Mouse (Mus musculus) embryonic facial prominence, embryonic 13.5 days (tissue): ENCODE results near the gene Ak8. TPM values are rescaled to one million over a fixed set of nuclear protein-coding genes. Genes with fewer than 3 reads are reported as not detected.

Experiments
- ATAC-seq: fragments of 200-750 bp; cut with Nextera tagmentation; 2 replicates; pipeline ENCODE4 v1.8.0; 2017; ENCODE audit warnings: low read depth; ENCODE audit not compliant: insufficient number of reproducible peaks, insufficient read depth, low FRiP score, low TSS enrichment
- H3K27ac ChIP-seq: fragments of 300-500 bp; sonication (generic); 2 replicates; pipeline ENCODE4 v1.5.1; 2015; ENCODE audit warnings: moderate library complexity, mild to moderate bottlenecking, inconsistent platforms
- H3K27me3 ChIP-seq: fragments of 300-500 bp; sonication (generic); 2 replicates; pipeline ENCODE4 v1.6.1; 2015; ENCODE audit warnings: mild to moderate bottlenecking, inconsistent platforms
- H3K36me3 ChIP-seq: fragments of 300-500 bp; sonication (generic); 2 replicates; pipeline ENCODE4 v1.6.1; 2015; ENCODE audit warnings: mild to moderate bottlenecking, inconsistent platforms
- H3K4me1 ChIP-seq: fragments of 300-500 bp; sonication (generic); 2 replicates; pipeline ENCODE4 v1.6.1; 2015; ENCODE audit warnings: inconsistent platforms
- H3K4me2 ChIP-seq: fragments of 300-500 bp; sonication (generic); 2 replicates; pipeline ENCODE4 v1.6.1; 2015; ENCODE audit warnings: moderate library complexity, mild to moderate bottlenecking, inconsistent platforms
- H3K4me3 ChIP-seq: fragments of 300-500 bp; sonication (generic); 2 replicates; pipeline ENCODE4 v1.5.1; 2015; ENCODE audit warnings: mild to moderate bottlenecking, inconsistent platforms
- H3K9ac ChIP-seq: fragments of 300-500 bp; sonication (generic); 2 replicates; pipeline ENCODE4 v1.6.1; 2015; ENCODE audit warnings: mild to moderate bottlenecking, inconsistent platforms
- H3K9me3 ChIP-seq: fragments of 300-500 bp; sonication (generic); 2 replicates; pipeline ENCODE4 v1.6.1; 2016; ENCODE audit warnings: inconsistent platforms
- WGBS: fragments of 180-500 bp; shearing (Covaris S2); methylation state at CpG from one replicate; pipeline ENCODE4 v1.1.7; 2015; ENCODE audit warnings: mixed read lengths; 5-methylcytosine and 5-hydroxymethylcytosine counted together
- polyA plus RNA-seq: library from polyadenylated mRNA; unstranded; fragments of >200 nt; fragmentation: Nextera tagmentation; extraction: Ambion mirVana; gene quantifications from 2 replicates; pipeline ENCODE4 v1.2.1, GENCODE M21; 2015

Ak8 gene
- polyA plus RNA-seq, 1 experiment from 2014 or later: 0.90 TPM

GRCm38 (mm10) chr2:28798390-28798789 lies 98.4 kb downstream of the Ak8 start:
- H3K27ac ChIP-seq: no peak overlapping the region

GRCm38 (mm10) chr2:28799575-28799974 lies 99.6 kb downstream of the Ak8 start:
- Histone ChIP-seq H3K27ac (no peak overlapping the region), H3K4me1 (0 out of 2 replicates have a peak, but pooled peaks cover 9% of the 10 kb centered on the region)

More at GRCm38 (mm10) chr2:28798390-28798789, 98.4 kb downstream of the Ak8 start:
- H3K36me3 ChIP-seq: no peaks in the 10 kb centered on the region
- WGBS: 31% methylated on average over 3 of the region's 3 CpGs
- no peak overlapping the region for H3K4me2 ChIP-seq
- no peak for ATAC-seq
- H3K9me3 ChIP-seq: no peaks in the 10 kb centered on the region
- H3K4me3 ChIP-seq: no peak overlapping the region
- no peak overlapping the region for H3K9ac ChIP-seq
- H3K27me3 ChIP-seq: peaks cover 38% of the 10 kb centered on the region
- H3K4me1 ChIP-seq: 0 out of 2 replicates have a peak, but pooled peaks cover 9% of the 10 kb centered on the region

GRCm38 (mm10) chr2:28803406-28803805 lies 103.4 kb downstream of the Ak8 start:
- H3K9me3 ChIP-seq: no peaks in the 10 kb centered on the region
- H3K36me3 ChIP-seq: no peaks in the 10 kb centered on the region
- H3K4me3 ChIP-seq: no peak overlapping the region
- H3K9ac ChIP-seq: no peak overlapping the region
- no peaks in the 10 kb centered on the region for H3K4me1 ChIP-seq
- no peak overlapping the region for H3K4me2 ChIP-seq
- H3K27me3 ChIP-seq: peaks cover 23% of the 10 kb centered on the region
- 82% methylated on average over 7 of the region's 7 CpGs for WGBS
- H3K27ac ChIP-seq: no peak overlapping the region
- ATAC-seq: no peak

More at GRCm38 (mm10) chr2:28799575-28799974, 99.6 kb downstream of the Ak8 start:
- no peak for ATAC-seq
- no peaks in the 10 kb centered on the region for H3K36me3 ChIP-seq
- peaks cover 38% of the 10 kb centered on the region for H3K27me3 ChIP-seq
- no peaks in the 10 kb centered on the region for H3K9me3 ChIP-seq
- 41% methylated on average over 2 of the region's 2 CpGs for WGBS
- no peak overlapping the region for H3K4me2 ChIP-seq
- no peak overlapping the region for H3K9ac ChIP-seq
- H3K4me3 ChIP-seq: no peak overlapping the region

- no peaks in the 10 kb centered on the region for H3K36me3 ChIP-seq
- WGBS: 76% methylated on average over 6 of the region's 6 CpGs
- ATAC-seq: no peak
- H3K27me3 ChIP-seq: no peaks in the 10 kb centered on the region
- H3K4me2 ChIP-seq: no peak overlapping the region
- no peaks in the 10 kb centered on the region for H3K4me1 ChIP-seq
- no peak overlapping the region for H3K27ac ChIP-seq
- no peak overlapping the region for H3K9ac ChIP-seq
- no peaks in the 10 kb centered on the region for H3K9me3 ChIP-seq
- no peak overlapping the region for H3K4me3 ChIP-seq
Measured at GRCm38 (mm10) chr2:28808841-28809240, 108.9 kb downstream of the Ak8 start.

GRCm38 (mm10) chr2:28810260-28811013 lies 110.5 kb downstream of the Ak8 start:
- H3K27ac ChIP-seq: no peak overlapping the region
- no peak overlapping the region for H3K9ac ChIP-seq
- no peak; the same call in 1 of the 2 replicates for ATAC-seq
- WGBS: 35% methylated on average over 5 of the region's 5 CpGs
- H3K27me3 ChIP-seq: no peaks in the 10 kb centered on the region
- H3K4me2 ChIP-seq: no peak overlapping the region
- no peaks in the 10 kb centered on the region for H3K4me1 ChIP-seq
- H3K9me3 ChIP-seq: no peaks in the 10 kb centered on the region
- H3K4me3 ChIP-seq: no peak overlapping the region
- H3K36me3 ChIP-seq: no peaks in the 10 kb centered on the region

- no peak for ATAC-seq
- Histone ChIP-seq H3K27ac (no peak overlapping the region), H3K9ac (no peak overlapping the region), H3K4me2 (no peak overlapping the region), H3K27me3 (no peaks in the 10 kb centered on the region), H3K9me3 (no peaks in the 10 kb centered on the region), H3K4me3 (no peak overlapping the region), H3K36me3 (peaks cover 10% of the 10 kb centered on the region), H3K4me1 (no peaks in the 10 kb centered on the region)
- 75% methylated on average over 4 of the region's 4 CpGs for WGBS
Measured at GRCm38 (mm10) chr2:28818866-28819265, 118.9 kb downstream of the Ak8 start.

GRCm38 (mm10) chr2:28829265-28829664 lies 129.3 kb downstream of the Ak8 start:
- H3K36me3 ChIP-seq: peaks cover 93% of the 10 kb centered on the region
- no peak overlapping the region for H3K4me3 ChIP-seq
- H3K9me3 ChIP-seq: no peaks in the 10 kb centered on the region
- H3K4me1 ChIP-seq: no peaks in the 10 kb centered on the region
- no peak overlapping the region for H3K4me2 ChIP-seq
- no peaks in the 10 kb centered on the region for H3K27me3 ChIP-seq
- H3K9ac ChIP-seq: no peak overlapping the region
- 45% methylated on average over 4 of the region's 4 CpGs for WGBS
- ATAC-seq: no peak
- H3K27ac ChIP-seq: no peak overlapping the region

GRCm38 (mm10) chr2:28836181-28836940 lies 136.4 kb downstream of the Ak8 start:
- no peak overlapping the region for H3K4me2 ChIP-seq
- no peak overlapping the region for H3K9ac ChIP-seq
- ATAC-seq: no peak
- H3K4me1 ChIP-seq: peaks cover 18% of the 10 kb centered on the region
- H3K36me3 ChIP-seq: peaks cover 37% of the 10 kb centered on the region
- 73% methylated on average over 3 of the region's 3 CpGs for WGBS
- H3K27me3 ChIP-seq: no peaks in the 10 kb centered on the region
- H3K9me3 ChIP-seq: no peaks in the 10 kb centered on the region
- no peak overlapping the region for H3K4me3 ChIP-seq
- H3K27ac ChIP-seq: no peak overlapping the region

- under 1% methylated on average over 52 of the region's 53 CpGs for WGBS
- peak overlapping the region; percentile 86 for H3K27ac ChIP-seq
- peak; percentile 60; the same call in 1 of the 2 replicates for ATAC-seq
- peak overlapping the region; percentile 95 for H3K9ac ChIP-seq
- no peaks in the 10 kb centered on the region for H3K27me3 ChIP-seq
- H3K36me3 ChIP-seq: peaks cover 7% of the 10 kb centered on the region
- H3K4me1 ChIP-seq: peaks cover 37% of the 10 kb centered on the region
- H3K4me3 ChIP-seq: peak overlapping the region; percentile 98
- H3K4me2 ChIP-seq: peak overlapping the region; percentile 90
- no peaks in the 10 kb centered on the region for H3K9me3 ChIP-seq
Measured at GRCm38 (mm10) chr2:28839501-28840221, 139.7 kb downstream of the Ak8 start.

GRCm38 (mm10) chr2:28840222-28840951 lies 140.4 kb downstream of the Ak8 start, which contains the start of the genes Gtf3c4 and Ddx31:
Gtf3c4 (minus strand) TSS chr2:28840360.
Ddx31 (plus strand) TSS chr2:28840406.
- peak within 1 kb of the TSS; percentile 86 for H3K27ac ChIP-seq
- under 1% methylated on average over 61 of the region's 63 CpGs for WGBS
- peak; percentile 90 for ATAC-seq

GRCm38 (mm10) chr2:28842042-28842441 lies 142.1 kb downstream of the Ak8 start:
- Histone ChIP-seq H3K36me3 (peaks cover 23% of the 10 kb centered on the region), H3K4me2 (peak overlapping the region; percentile 90), H3K4me1 (peaks cover 37% of the 10 kb centered on the region), H3K9me3 (no peaks in the 10 kb centered on the region), H3K27ac (no peak overlapping the region), H3K9ac (peak overlapping the region; percentile 95), H3K27me3 (no peaks in the 10 kb centered on the region), H3K4me3 (0 out of 2 replicates have a peak overlapping the region, but pooled peaks have one; percentile 98)
- WGBS: 67% methylated on average over 3 of the region's 3 CpGs
- ATAC-seq: no peak

More at GRCm38 (mm10) chr2:28840222-28840951, 140.4 kb downstream of the Ak8 start, which contains the start of the genes Gtf3c4 and Ddx31:
- H3K27me3 ChIP-seq: no peaks in the 10 kb centered on the region
- peak within 1 kb of the TSS; percentile 90 for H3K4me2 ChIP-seq
- H3K9ac ChIP-seq: peak within 1 kb of the TSS; percentile 95
- peaks cover 37% of the 10 kb centered on the region for H3K4me1 ChIP-seq
- peaks cover 8% of the 10 kb centered on the region for H3K36me3 ChIP-seq
- H3K4me3 ChIP-seq: peak within 1 kb of the TSS; percentile 98
- no peaks in the 10 kb centered on the region for H3K9me3 ChIP-seq
